Mouse (Mus musculus) E14TG2a.4 (cell line): ENCODE data around the gene Ctnnb1.

Source experiments
- H3K27me3 ChIP-seq: 2 replicates; pipeline ENCODE4 v1.6.1; 2014; ENCODE audit warnings: low read length, control low read depth; ENCODE audit not compliant: insufficient read depth
- H3K36me3 ChIP-seq: 2 replicates; pipeline ENCODE4 v1.6.1; 2014; ENCODE audit warnings: low read length, control low read depth; ENCODE audit not compliant: insufficient read depth
- H3K4me1 ChIP-seq: replicated peaks from 2 replicates; pipeline ENCODE4 v1.6.1; 2014; ENCODE audit warnings: low read depth, low read length, control low read depth
- H3K4me3 ChIP-seq: replicated peaks from 2 replicates; pipeline ENCODE4 v1.5.1; 2014; ENCODE audit warnings: mild to moderate bottlenecking, low read length
- H3K9me3 ChIP-seq: 2 replicates; pipeline ENCODE4 v1.6.1; 2014; ENCODE audit warnings: low read length, control low read depth
- CTCF ChIP-seq: conservative IDR thresholded peaks from 2 replicates; pipeline ENCODE4 v1.5.1; 2014; ENCODE audit warnings: low read length
- NANOG ChIP-seq: IDR thresholded peaks from 2 replicates; pipeline ENCODE4 v1.6.1; 2014; ENCODE audit warnings: borderline replicate concordance, low read length, mixed read lengths
- POU5F1 ChIP-seq: IDR thresholded peaks from 2 replicates; pipeline ENCODE4 v1.6.1; 2014; ENCODE audit warnings: low read length, borderline replicate concordance

The Ctnnb1 gene

GRCm38 (mm10) chr9:120929081-120929480, at the start of gene Ctnnb1:
Gene Ctnnb1, plus strand, starts transcription at chr9:120929216.
- Histone ChIP-seq H3K9me3 (no peaks in the 10 kb centered on the region), H3K36me3 (no peaks in the 10 kb centered on the region), H3K27me3 (no peaks in the 10 kb centered on the region), H3K4me3 (no peak within 1 kb of the TSS), H3K4me1 (peaks cover 39% of the 10 kb centered on the region)
- no peak for TF ChIP-seq NANOG
- no peak for TF ChIP-seq CTCF
- no peak for TF ChIP-seq POU5F1

- Histone ChIP-seq H3K27me3 (peaks cover 9% of the 10 kb centered on the region; the same call in 1 of the 2 replicates), H3K4me3 (no peak overlapping the region)
Observed at GRCm38 (mm10) chr9:120880286-120880685, 48.7 kb upstream of the Ctnnb1 start.

GRCm38 (mm10) chr9:120881121-120881520, 47.9 kb upstream of the Ctnnb1 start:
- Histone ChIP-seq H3K4me3 (no peak overlapping the region), H3K9me3 (no peaks in the 10 kb centered on the region), H3K4me1 (peaks cover 4% of the 10 kb centered on the region), H3K36me3 (no peaks in the 10 kb centered on the region), H3K27me3 (peaks cover 9% of the 10 kb centered on the region; the same call in 1 of the 2 replicates)
- no peak for TF ChIP-seq NANOG
- no peak for TF ChIP-seq POU5F1
- no peak for TF ChIP-seq CTCF

More at GRCm38 (mm10) chr9:120880286-120880685, 48.7 kb upstream of the Ctnnb1 start:
- peaks cover 4% of the 10 kb centered on the region for H3K4me1 ChIP-seq
- no peaks in the 10 kb centered on the region for H3K9me3 ChIP-seq
- TF ChIP-seq NANOG (no peak), POU5F1 (no peak), CTCF (no peak)
- H3K36me3 ChIP-seq, result no peaks in the 10 kb centered on the region

GRCm38 (mm10) chr9:120881839-120882238, 47.2 kb upstream of the Ctnnb1 start:
- Histone ChIP-seq H3K4me1 (peaks cover 4% of the 10 kb centered on the region), H3K4me3 (no peak overlapping the region), H3K27me3 (peaks cover 9% of the 10 kb centered on the region; the same call in 1 of the 2 replicates), H3K9me3 (no peaks in the 10 kb centered on the region), H3K36me3 (no peaks in the 10 kb centered on the region)
- no peak for TF ChIP-seq NANOG
- TF ChIP-seq CTCF, result no peak
- TF ChIP-seq POU5F1, result no peak

GRCm38 (mm10) chr9:120884726-120885125, 44.3 kb upstream of the Ctnnb1 start:
- H3K4me3 ChIP-seq, result no peak overlapping the region
- no peaks in the 10 kb centered on the region for H3K36me3 ChIP-seq
- H3K27me3 ChIP-seq, result peaks cover 9% of the 10 kb centered on the region; the same call in 1 of the 2 replicates
- no peaks in the 10 kb centered on the region for H3K9me3 ChIP-seq
- H3K4me1 ChIP-seq, result no peaks in the 10 kb centered on the region
- TF ChIP-seq POU5F1, result no peak
- no peak for TF ChIP-seq CTCF
- TF ChIP-seq NANOG, result no peak

- H3K27me3 ChIP-seq, result peaks cover 9% of the 10 kb centered on the region; the same call in 1 of the 2 replicates
- no peaks in the 10 kb centered on the region for H3K4me1 ChIP-seq
- no peak overlapping the region for H3K4me3 ChIP-seq
- TF ChIP-seq CTCF, result no peak
- TF ChIP-seq POU5F1, result no peak
- TF ChIP-seq NANOG, result no peak
- no peaks in the 10 kb centered on the region for H3K9me3 ChIP-seq
- no peaks in the 10 kb centered on the region for H3K36me3 ChIP-seq
Observed at GRCm38 (mm10) chr9:120887631-120888030, 41.4 kb upstream of the Ctnnb1 start.

- Histone ChIP-seq H3K36me3 (no peaks in the 10 kb centered on the region), H3K9me3 (no peaks in the 10 kb centered on the region), H3K27me3 (peaks cover 14% of the 10 kb centered on the region; the same call in 1 of the 2 replicates), H3K4me1 (peaks cover 13% of the 10 kb centered on the region), H3K4me3 (peak overlapping the region; percentile 66)
- TF ChIP-seq CTCF, result no peak
- TF ChIP-seq NANOG, result no peak
- TF ChIP-seq POU5F1, result no peak
Observed at GRCm38 (mm10) chr9:120893435-120893834, 35.6 kb upstream of the Ctnnb1 start.

- Histone ChIP-seq H3K4me3 (no peak overlapping the region), H3K27me3 (peaks cover 19% of the 10 kb centered on the region), H3K4me1 (peaks cover 13% of the 10 kb centered on the region), H3K9me3 (no peaks in the 10 kb centered on the region), H3K36me3 (no peaks in the 10 kb centered on the region)
- no peak for TF ChIP-seq NANOG
- no peak for TF ChIP-seq CTCF
- no peak for TF ChIP-seq POU5F1
Observed at GRCm38 (mm10) chr9:120893971-120894370, 35.0 kb upstream of the Ctnnb1 start.

GRCm38 (mm10) chr9:120894376-120894775, 34.6 kb upstream of the Ctnnb1 start:
- peaks cover 13% of the 10 kb centered on the region for H3K4me1 ChIP-seq
- TF ChIP-seq POU5F1 (no peak), CTCF (no peak), NANOG (no peak)
- H3K36me3 ChIP-seq, result no peaks in the 10 kb centered on the region
- no peak overlapping the region for H3K4me3 ChIP-seq
- no peaks in the 10 kb centered on the region for H3K9me3 ChIP-seq
- peaks cover 21% of the 10 kb centered on the region for H3K27me3 ChIP-seq
